Mouse (Mus musculus): Measurements from ENCODE around the gene Sit1.

- no peak for TF ChIP-seq FLI1 (IDR thresholded peaks at IDR 0.05; ENCODE audit: low read length)
- no peak for TF ChIP-seq GATA1 (IDR thresholded peaks at IDR 0.05; ENCODE audit: borderline replicate concordance, low read length)
These were observed 943 bp downstream of the Sit1 start for GRCm38 (mm10) chr4:43482591-43482990.

Data from megakaryocyte, embryonic 14.5 days (primary cell).